Mouse (Mus musculus): ENCODE measurements around the gene Rrp12.

GRCm38 (mm10) chr19:41913774-41914591 is 18.0 kb upstream of the Rrp12 start:
- TF ChIP-seq POLR2A (IDR thresholded peaks at IDR 0.05; ENCODE audit: low read depth, low read length): no peak
- no peak for TF ChIP-seq CTCF (conservative IDR thresholded peaks at IDR 0.05; ENCODE audit: insufficient read depth, insufficient read length, low read depth, low read length)
